Comparison of ENCODE assay signal across 8 mouse cellular contexts in genomic region chr15:102350138-102350941, GRCm38 (mm10). TPM values are rescaled to one million over a fixed set of nuclear protein-coding genes. Genes with fewer than 3 reads are reported as not detected.
DNase-seq lines count a peak whose midpoint lies in the region; ATAC-seq and TF ChIP-seq lines count a peak whose summit lies in the region.

Gene Aaas, minus strand, starts transcription at chr15:102350771.

- H3K4me2 ChIP-seq in hindbrain, embryonic 13.5 days = peak within 1 kb of the TSS; percentile 86

- ATAC-seq in Patski = peak; percentile 79
- ATAC-seq in hindbrain, embryonic 13.5 days (ENCODE audit: low FRiP score) = peak; percentile 85

- H3K36me3 ChIP-seq in hindbrain, embryonic 13.5 days = peaks cover 17% of the 10 kb centered on the region

- CTCF ChIA-PET in Patski (lab: Charles Lee) = interaction anchor here (1.1 to 1.6 kb wide), 4 partner anchors 9 to 32 kb away, joined by 3 to 5 read pairs (median 4); no protein-coding TSS in a partner anchor

- no peaks in the 10 kb centered on the region for H3K27me3 ChIP-seq in Patski
- H3K27me3 ChIP-seq in hindbrain, embryonic 13.5 days = 0 out of 2 replicates have a peak, but pooled peaks cover 4% of the 10 kb centered on the region

- POLR2A ChIA-PET in Patski (lab: Charles Lee) = interaction anchor here (1.3 kb wide), 1 partner anchor 24 kb away, joined by 3 read pairs; the partner anchor contains the start of gene Pfdn5

- peak within 1 kb of the TSS; percentile 77 for H3K27ac ChIP-seq in hindbrain, embryonic 13.5 days

- no peak for TF ChIP-seq CTCF in Patski (IDR thresholded peaks at IDR 0.05)

- no peaks in the 10 kb centered on the region for H3K9me3 ChIP-seq in hindbrain, embryonic 13.5 days

- peaks cover 19% of the 10 kb centered on the region for H3K4me1 ChIP-seq in hindbrain, embryonic 13.5 days (replicated peaks)

- under 1% methylated on average over 56 of the region's 56 CpGs for WGBS in hindbrain, embryonic 13.5 days

- H3K9ac ChIP-seq in hindbrain, embryonic 13.5 days = peak within 1 kb of the TSS; percentile 85

- in situ Hi-C loops in Patski (cut with MboI; ENCODE audit: low pct_unique_long_range_greater_than_20kb) = no loop called here

- H3K4me3 ChIP-seq in hindbrain, embryonic 13.5 days = peak within 1 kb of the TSS; percentile 75

- peak; percentile 69 for DNase-seq in Patski (ENCODE audit: low read depth, low spot score)
- peak; percentile 97 to 98 for DNase-seq in cerebellum, postnatal 14 days
- peak; percentile 86 to 92 for DNase-seq in frontal cortex, postnatal 14 days (ENCODE audit: low spot score in 2 of 2)
- DNase-seq in layer of hippocampus, postnatal 25 days (ENCODE audit: extremely low spot score in 1 of 2, low spot score in 1 of 2) = peak; percentile 89 to 96
- DNase-seq in lung, postnatal 25 days (ENCODE audit: low spot score) = peak; percentile 96
- peak; percentile 96 for DNase-seq in retina, embryonic 14.5 days (ENCODE audit: low spot score)
- DNase-seq in thymus, postnatal 4 days = peak; percentile 97

RNA-seq across cellular contexts. Expression of gene Aaas, which starts in this region (rescaled TPM):
- polyA plus RNA-seq in Patski (2021) = 43.3 TPM
- 33.3 and 34.8 TPM in 2 replicates for polyA plus RNA-seq in hindbrain, embryonic 13.5 days (2015; fragmentation: Nextera tagmentation; extraction: Ambion mirVana)
- 10 to 100 TPM; 19.6 to 23.1 TPM for total RNA-seq in layer of hippocampus, postnatal 25 days (2021)

Comparison
In these comparisons a context has a peak if more than half of its experiments do, and no peak if none do; other contexts are left out.
1. Peak in every context shown above with its lines: DNase-seq, ATAC-seq, H3K4me3 ChIP-seq and H3K27ac ChIP-seq.